Mouse (Mus musculus): Measurements from ENCODE around the gene Podxl2.

GRCm38 (mm10) chr6:88890832-88891231 lies 16.0 kb upstream of the Podxl2 start:
- TF ChIP-seq POLR2A (IDR thresholded peaks at IDR 0.05; ENCODE audit: borderline replicate concordance, insufficient read depth, low read length) (no peak), CTCF (IDR thresholded peaks at IDR 0.05; ENCODE audit: borderline replicate concordance, insufficient read depth, low read depth, low read length) (no peak)

Data from cerebellum, adult 2 months (tissue).